Mouse (Mus musculus) hindbrain, embryonic 13.5 days (tissue): ENCODE data around the gene Gsn. TPM values are rescaled to one million over a fixed set of nuclear protein-coding genes. Genes with fewer than 3 reads are reported as not detected.

Source experiments
- ATAC-seq: fragments of 200-750 bp; cut with Nextera tagmentation; 2 replicates; pipeline ENCODE4 v1.8.0; 2017; ENCODE audit warnings: moderate TSS enrichment; ENCODE audit not compliant: low FRiP score
- H3K27ac ChIP-seq: fragments of 300-500 bp; sonication (generic); 2 replicates; pipeline ENCODE4 v1.5.1; 2015; ENCODE audit warnings: inconsistent platforms, mild to moderate bottlenecking, moderate library complexity
- H3K27me3 ChIP-seq: fragments of 300-500 bp; sonication (generic); 2 replicates; pipeline ENCODE4 v1.6.1; 2015; ENCODE audit warnings: mild to moderate bottlenecking, inconsistent platforms
- H3K36me3 ChIP-seq: fragments of 300-500 bp; sonication (generic); 2 replicates; pipeline ENCODE4 v1.6.1; 2015; ENCODE audit warnings: mild to moderate bottlenecking, inconsistent platforms
- H3K4me1 ChIP-seq: fragments of 300-500 bp; sonication (generic); replicated peaks from 2 replicates; pipeline ENCODE4 v1.6.1; 2015; ENCODE audit warnings: inconsistent platforms
- H3K4me2 ChIP-seq: fragments of 300-500 bp; sonication (generic); 2 replicates; pipeline ENCODE4 v1.6.1; 2015; ENCODE audit warnings: inconsistent platforms, mild to moderate bottlenecking, moderate library complexity
- H3K4me3 ChIP-seq: fragments of 300-500 bp; sonication (generic); 2 replicates; pipeline ENCODE4 v1.5.1; 2015; ENCODE audit warnings: mild to moderate bottlenecking, inconsistent platforms
- H3K9ac ChIP-seq: fragments of 300-500 bp; sonication (generic); 2 replicates; pipeline ENCODE4 v1.6.1; 2015; ENCODE audit warnings: mild to moderate bottlenecking, inconsistent platforms
- H3K9me3 ChIP-seq: fragments of 300-500 bp; sonication (generic); 2 replicates; pipeline ENCODE4 v1.6.1; 2016; ENCODE audit warnings: inconsistent platforms
- WGBS: fragments of 180-500 bp; shearing (Covaris S2); methylation state at CpG from one replicate; pipeline ENCODE4 v1.1.7; 2015; 5-methylcytosine and 5-hydroxymethylcytosine counted together
- polyA plus RNA-seq: library from polyadenylated mRNA; unstranded; fragments of >200 nt; fragmentation: Nextera tagmentation; extraction: Ambion mirVana; gene quantifications from 2 replicates; pipeline ENCODE4 v1.2.1, GENCODE M21; 2015

The Gsn gene
- polyA plus RNA-seq, 1 experiment from 2014 or later, result 27.4 TPM

DNA sequence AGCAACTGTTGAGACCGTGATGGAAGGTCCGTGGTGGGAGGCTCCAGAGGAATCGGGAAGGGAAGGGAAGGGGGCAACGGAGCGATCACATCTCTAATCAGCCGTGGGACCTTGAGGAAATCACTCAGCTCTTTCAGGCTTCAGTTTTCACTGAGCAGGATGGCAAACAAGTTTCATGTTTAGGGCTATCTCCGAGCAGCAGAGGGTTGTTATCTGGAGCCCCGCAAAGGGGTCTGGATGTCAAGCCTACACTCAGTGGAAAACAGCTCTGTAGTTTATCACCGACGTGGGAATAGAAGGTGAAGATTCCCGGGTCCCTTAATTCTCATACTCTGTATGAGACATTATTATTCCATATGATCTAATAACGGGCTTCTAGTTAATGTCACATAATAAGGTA lies 62.2 kb downstream of the Gsn start:
- WGBS, result 82% methylated on average over 12 of the region's 12 CpGs
- H3K27ac ChIP-seq, result no peak overlapping the region
- H3K4me2 ChIP-seq, result no peak overlapping the region
- no peaks in the 10 kb centered on the region for H3K36me3 ChIP-seq
- no peaks in the 10 kb centered on the region for H3K9me3 ChIP-seq
- no peaks in the 10 kb centered on the region for H3K27me3 ChIP-seq
- no peak overlapping the region for H3K4me3 ChIP-seq
- no peak overlapping the region for H3K9ac ChIP-seq
- no peak for ATAC-seq
- peaks cover 33% of the 10 kb centered on the region for H3K4me1 ChIP-seq

DNA sequence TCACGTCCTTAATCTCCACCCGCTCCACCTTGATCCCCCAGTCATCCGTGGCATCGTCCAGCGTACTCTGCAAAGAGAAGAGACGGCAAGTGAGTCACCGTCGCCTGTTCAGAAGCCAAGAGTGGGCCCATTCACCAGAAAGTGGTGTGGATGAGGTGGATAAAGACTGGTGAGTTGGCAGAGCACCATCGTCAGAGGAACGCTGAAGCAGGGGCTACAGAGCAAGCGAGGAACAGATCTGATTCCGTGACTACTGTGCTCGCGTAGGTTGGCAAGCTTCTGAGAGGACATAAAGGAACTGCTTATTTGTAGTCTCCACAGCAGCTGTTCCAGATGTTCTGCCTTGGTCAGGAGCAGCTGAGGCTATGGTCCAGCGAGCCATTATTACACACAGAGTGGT lies 64.2 kb downstream of the Gsn start:
- Histone ChIP-seq H3K4me2 (no peak overlapping the region), H3K27me3 (no peaks in the 10 kb centered on the region), H3K27ac (no peak overlapping the region), H3K4me1 (peaks cover 39% of the 10 kb centered on the region), H3K36me3 (no peaks in the 10 kb centered on the region), H3K4me3 (no peak overlapping the region), H3K9ac (no peak overlapping the region), H3K9me3 (no peaks in the 10 kb centered on the region)
- 93% methylated on average over 15 of the region's 15 CpGs for WGBS
- no peak for ATAC-seq

GRCm38 (mm10) chr2:35322404-35323164 lies 66.4 kb downstream of the Gsn start:
- peak; percentile 60; the same call in 1 of the 2 replicates for ATAC-seq
- H3K27ac ChIP-seq, result peak overlapping the region; percentile 63
- no peak overlapping the region for H3K4me2 ChIP-seq
- H3K4me3 ChIP-seq, result no peak overlapping the region
- H3K27me3 ChIP-seq, result no peaks in the 10 kb centered on the region
- H3K4me1 ChIP-seq, result peaks cover 44% of the 10 kb centered on the region
- WGBS, result 52% methylated on average over 10 of the region's 10 CpGs
- no peaks in the 10 kb centered on the region for H3K36me3 ChIP-seq
- no peaks in the 10 kb centered on the region for H3K9me3 ChIP-seq
- no peak overlapping the region for H3K9ac ChIP-seq

DNA sequence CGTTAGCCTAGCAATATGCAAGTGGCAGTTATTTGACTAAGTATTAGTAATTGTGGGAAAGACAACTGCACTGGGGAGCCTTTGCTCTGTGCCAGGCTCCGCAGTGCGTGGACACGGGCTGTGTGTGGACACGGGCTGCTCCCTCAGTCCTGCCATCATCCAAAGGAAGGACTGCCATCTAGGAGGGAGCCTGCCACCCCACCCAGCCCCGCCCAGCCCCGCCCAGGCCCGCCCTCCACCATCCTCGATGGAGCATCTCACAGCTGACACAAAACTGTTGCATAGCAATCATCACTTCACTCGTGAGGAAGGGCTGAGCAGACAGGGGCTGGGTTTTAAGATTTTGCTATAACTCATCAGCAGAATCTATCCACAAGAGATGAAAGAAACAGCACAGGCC lies 69.8 kb downstream of the Gsn start:
- WGBS, result 73% methylated on average over 10 of the region's 10 CpGs
- Histone ChIP-seq H3K4me1 (peaks cover 30% of the 10 kb centered on the region), H3K4me2 (no peak overlapping the region), H3K9me3 (no peaks in the 10 kb centered on the region), H3K27me3 (no peaks in the 10 kb centered on the region), H3K27ac (no peak overlapping the region), H3K4me3 (no peak overlapping the region), H3K36me3 (no peaks in the 10 kb centered on the region), H3K9ac (no peak overlapping the region)
- no peak for ATAC-seq

GRCm38 (mm10) chr2:35326931-35327330 lies 70.8 kb downstream of the Gsn start:
- H3K9me3 ChIP-seq, result no peaks in the 10 kb centered on the region
- H3K4me2 ChIP-seq, result no peak overlapping the region
- no peaks in the 10 kb centered on the region for H3K36me3 ChIP-seq
- WGBS, result 65% methylated on average over 1 of the region's 1 CpGs
- H3K4me3 ChIP-seq, result no peak overlapping the region
- peaks cover 24% of the 10 kb centered on the region for H3K4me1 ChIP-seq
- ATAC-seq, result no peak
- H3K27ac ChIP-seq, result no peak overlapping the region
- H3K9ac ChIP-seq, result no peak overlapping the region
- H3K27me3 ChIP-seq, result no peaks in the 10 kb centered on the region

DNA sequence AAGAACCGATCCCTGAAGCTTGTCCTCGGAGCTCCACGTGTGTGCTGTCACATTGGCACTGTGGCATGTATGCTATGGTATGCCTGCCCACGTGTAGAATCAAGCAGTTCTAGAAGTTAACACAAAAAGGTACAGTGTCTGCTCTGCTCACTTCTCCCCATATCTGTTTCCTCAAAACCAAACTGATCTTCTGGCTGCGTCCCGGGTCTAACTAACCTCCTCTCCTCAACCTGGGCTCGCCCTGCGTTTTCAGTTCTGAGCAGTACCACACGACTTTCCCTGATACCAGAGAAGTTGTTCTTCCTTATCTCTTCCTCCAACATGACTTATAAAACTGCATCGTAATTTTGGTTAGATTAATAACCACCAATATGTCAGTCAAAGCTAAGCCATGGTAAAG lies 71.4 kb downstream of the Gsn start:
- Histone ChIP-seq H3K9me3 (no peaks in the 10 kb centered on the region), H3K36me3 (no peaks in the 10 kb centered on the region), H3K4me2 (no peak overlapping the region), H3K4me1 (peaks cover 18% of the 10 kb centered on the region), H3K27me3 (no peaks in the 10 kb centered on the region), H3K9ac (no peak overlapping the region), H3K4me3 (no peak overlapping the region), H3K27ac (no peak overlapping the region)
- ATAC-seq, result no peak
- WGBS, result 77% methylated on average over 10 of the region's 10 CpGs

GRCm38 (mm10) chr2:35328064-35328792 lies 72.0 kb downstream of the Gsn start:
- Histone ChIP-seq H3K27ac (no peak overlapping the region), H3K27me3 (no peaks in the 10 kb centered on the region), H3K9ac (no peak overlapping the region), H3K4me2 (no peak overlapping the region), H3K36me3 (no peaks in the 10 kb centered on the region), H3K4me1 (peaks cover 12% of the 10 kb centered on the region), H3K4me3 (no peak overlapping the region), H3K9me3 (no peaks in the 10 kb centered on the region)
- ATAC-seq, result no peak
- 56% methylated on average over 11 of the region's 11 CpGs for WGBS

DNA sequence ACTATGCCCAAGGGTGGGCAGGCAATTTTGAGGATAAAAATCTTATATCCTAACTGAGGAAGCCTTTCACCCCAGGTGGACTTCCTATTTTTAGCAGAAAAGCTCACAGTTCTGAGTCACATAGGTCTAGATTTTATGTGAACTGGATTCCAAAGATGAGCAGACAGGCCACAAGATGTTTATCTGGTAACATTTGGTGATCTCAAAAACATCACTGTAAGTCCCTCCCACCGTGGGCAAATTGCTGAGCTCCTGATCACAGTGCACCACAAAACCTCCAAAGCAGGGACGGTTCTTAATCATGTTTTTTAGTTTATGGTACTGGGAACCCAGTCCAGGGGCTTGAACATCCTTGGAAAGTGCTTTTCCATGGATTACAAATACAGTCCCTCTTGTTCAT lies 72.9 kb downstream of the Gsn start:
- H3K4me3 ChIP-seq, result no peak overlapping the region
- no peaks in the 10 kb centered on the region for H3K36me3 ChIP-seq
- 86% methylated on average over 2 of the region's 2 CpGs for WGBS
- H3K9me3 ChIP-seq, result no peaks in the 10 kb centered on the region
- no peak overlapping the region for H3K27ac ChIP-seq
- peaks cover 5% of the 10 kb centered on the region for H3K4me1 ChIP-seq
- no peak overlapping the region for H3K9ac ChIP-seq
- H3K27me3 ChIP-seq, result no peaks in the 10 kb centered on the region
- no peak overlapping the region for H3K4me2 ChIP-seq
- ATAC-seq, result no peak

- H3K27me3 ChIP-seq, result peaks cover 5% of the 10 kb centered on the region; the same call in 1 of the 2 replicates
- no peak overlapping the region for H3K4me2 ChIP-seq
- 86% methylated on average over 2 of the region's 2 CpGs for WGBS
- no peak overlapping the region for H3K27ac ChIP-seq
- no peaks in the 10 kb centered on the region for H3K9me3 ChIP-seq
- H3K4me1 ChIP-seq, result peaks cover 14% of the 10 kb centered on the region
- no peak for ATAC-seq
- H3K36me3 ChIP-seq, result no peaks in the 10 kb centered on the region
- no peak overlapping the region for H3K4me3 ChIP-seq
- no peak overlapping the region for H3K9ac ChIP-seq
Observed at GRCm38 (mm10) chr2:35331205-35331604, 75.0 kb downstream of the Gsn start.

- Histone ChIP-seq H3K4me2 (no peak overlapping the region), H3K27ac (no peak overlapping the region), H3K9ac (no peak overlapping the region), H3K4me1 (peaks cover 17% of the 10 kb centered on the region), H3K9me3 (no peaks in the 10 kb centered on the region), H3K27me3 (peaks cover 5% of the 10 kb centered on the region; the same call in 1 of the 2 replicates), H3K4me3 (no peak overlapping the region), H3K36me3 (no peaks in the 10 kb centered on the region)
- ATAC-seq, result no peak
Observed at GRCm38 (mm10) chr2:35333670-35334069, 77.5 kb downstream of the Gsn start.

DNA sequence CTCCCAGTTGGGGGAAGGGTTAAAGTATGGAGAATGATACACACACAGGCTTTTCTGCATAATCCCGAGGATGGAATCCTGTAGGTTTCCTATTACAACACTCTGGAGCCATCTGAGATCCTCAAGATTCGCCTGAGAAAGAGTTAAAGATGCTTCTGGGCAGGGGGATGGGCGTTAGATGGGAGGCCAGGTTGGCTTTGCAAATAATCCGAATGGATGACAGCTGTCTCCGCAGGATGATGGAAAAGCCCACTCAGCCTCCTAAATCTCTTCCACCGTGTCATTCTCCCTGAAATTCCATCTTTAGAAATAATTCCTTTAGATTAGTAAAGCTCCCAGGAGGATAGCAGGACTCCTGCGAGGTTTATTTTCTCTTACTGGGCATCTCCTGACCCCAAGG lies 79.4 kb downstream of the Gsn start:
- Histone ChIP-seq H3K27ac (peak overlapping the region; percentile 82; the same call in 1 of the 2 replicates), H3K4me2 (peak overlapping the region; percentile 96), H3K27me3 (peaks cover 5% of the 10 kb centered on the region; the same call in 1 of the 2 replicates), H3K4me1 (peaks cover 17% of the 10 kb centered on the region), H3K36me3 (no peaks in the 10 kb centered on the region), H3K9me3 (no peaks in the 10 kb centered on the region), H3K9ac (peak overlapping the region; percentile 81), H3K4me3 (peak overlapping the region; percentile 73)
- ATAC-seq, result no peak
- WGBS, result 10% methylated on average over 7 of the region's 7 CpGs

- peak within 1 kb of the TSS; percentile 73 for H3K4me3 ChIP-seq
- no peaks in the 10 kb centered on the region for H3K36me3 ChIP-seq
- under 1% methylated on average over 45 of the region's 45 CpGs for WGBS
- H3K9ac ChIP-seq, result peak within 1 kb of the TSS; percentile 81
- H3K4me2 ChIP-seq, result peak within 1 kb of the TSS; percentile 96
- H3K27ac ChIP-seq, result peak within 1 kb of the TSS; percentile 82
- no peaks in the 10 kb centered on the region for H3K9me3 ChIP-seq
- peaks cover 17% of the 10 kb centered on the region for H3K4me1 ChIP-seq
- peak; percentile 99 for ATAC-seq
- peaks cover 5% of the 10 kb centered on the region; the same call in 1 of the 2 replicates for H3K27me3 ChIP-seq
Observed at GRCm38 (mm10) chr2:35336388-35337280, 80.5 kb downstream of the Gsn start, which contains the start of gene Stom. Gene Stom, minus strand, starts transcription at chr2:35336976.
